Mouse (Mus musculus): ENCODE results near the gene P4ha3. TPM values are rescaled to one million over a fixed set of nuclear protein-coding genes. Genes with fewer than 3 reads are reported as not detected.

P4ha3 gene
- total RNA-seq, 2 experiments from 2014 or later: 3.5 to 5.7 TPM

Other genes with a start within 250 kb of the P4ha3 start
- gene Pold3, start 164.0 kb upstream of the P4ha3 start, total RNA-seq (2021): 10 to 100 TPM in 1 of 2 experiments, 1 to 10 TPM in 1; 8.8 to 14.2 TPM
- gene Lipt2, start 126.2 kb upstream of the P4ha3 start, total RNA-seq (2021): 1 to 10 TPM; 5.6 to 6.3 TPM
- gene Kcne3, start 109.0 kb upstream of the P4ha3 start, total RNA-seq (2021): under 1 TPM; 0.70 to 0.84 TPM
- gene Pgm2l1, start 58.1 kb upstream of the P4ha3 start, total RNA-seq (2021): 10 to 100 TPM; 11.4 to 11.5 TPM
- gene C2cd3, start 86.7 kb downstream of the P4ha3 start, total RNA-seq (2021): 1 to 10 TPM; 6.3 to 9.2 TPM
- 10 to 100 TPM; 32.0 to 40.2 TPM for gene Ppme1, start 86.8 kb downstream of the P4ha3 start, total RNA-seq (2021)
- gene Ucp3, start 187.5 kb downstream of the P4ha3 start, total RNA-seq (2021): 10 to 100 TPM; 77.1 to 79.5 TPM
- gene Ucp2, start 207.8 kb downstream of the P4ha3 start, total RNA-seq (2021): 100 to 1,000 TPM; 133 to 155 TPM
- not detected for gene Dnajb13, start 229.4 kb downstream of the P4ha3 start, total RNA-seq (2021)